Mouse (Mus musculus) myocyte (in vitro differentiated cells): ENCODE data around the gene Ndufa11.

Experiments used
- CEBPB ChIP-seq: IDR thresholded peaks from 2 replicates; pipeline ENCODE4 v1.6.1; 2011; ENCODE audit warnings: mild to moderate bottlenecking, moderate library complexity; ENCODE audit not compliant: poor library complexity, insufficient read depth, severe bottlenecking
- POLR2A ChIP-seq: IDR thresholded peaks from one replicate; pipeline ENCODE4 v1.6.1; 2011; ENCODE audit warnings: low read depth, mild to moderate bottlenecking, control low read depth, moderate library complexity; ENCODE audit not compliant: insufficient read length

DNA sequence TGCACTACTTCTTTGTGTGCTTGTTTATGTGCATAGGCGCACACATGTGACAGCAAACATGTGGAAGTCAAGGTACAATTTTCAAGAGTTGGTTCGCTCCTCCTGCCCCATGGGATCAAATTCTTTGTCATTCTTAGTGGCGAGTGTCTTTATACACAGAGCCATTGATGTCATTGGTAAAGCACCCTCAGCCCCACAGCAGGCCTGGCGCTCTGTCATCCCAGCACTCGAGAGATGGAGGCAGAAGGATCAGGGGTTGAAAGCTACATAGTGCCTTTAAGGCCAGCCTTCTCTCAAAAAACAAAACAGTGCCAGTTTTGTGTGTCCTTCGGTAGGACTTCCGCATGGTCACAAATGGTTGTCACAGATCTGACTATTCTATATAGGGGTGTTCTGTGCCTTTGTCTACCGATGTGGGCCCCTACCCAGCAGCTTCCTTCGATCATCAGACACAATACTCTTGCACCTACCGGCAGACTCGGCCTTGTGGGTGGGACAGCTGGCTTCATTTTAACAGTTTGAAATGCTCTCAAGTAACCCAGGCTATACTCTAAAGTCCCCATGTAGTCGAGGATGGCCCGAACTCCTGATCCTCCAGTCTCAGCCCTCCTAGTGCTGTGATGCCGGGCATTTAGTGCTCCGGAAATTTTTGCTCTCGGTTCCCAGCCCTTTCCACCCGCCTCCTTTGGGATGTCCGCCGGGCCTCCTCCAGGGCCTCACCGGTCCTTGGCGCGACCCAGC is 1.5 kb upstream of the Ndufa11 start:
- TF ChIP-seq CEBPB (no peak), POLR2A (no peak)
